20 mouse cellular contexts compared by ENCODE assay signal in genomic region chr15:85756611-85757010, GRCm38 (mm10). TPM values are rescaled to one million over a fixed set of nuclear protein-coding genes. Genes with fewer than 3 reads are reported as not detected.
DNase-seq lines count a peak whose midpoint lies in the region; ATAC-seq lines count a peak whose summit lies in the region.
"Had no signal": no experiment of that assay in that cellular context is flagged by ENCODE, and none has a peak within 500 bp of the region (broad histone marks: within the 10 kb centered on the region; RNA-seq: fewer than 3 reads in every experiment).

No protein-coding gene starts in this region.

- H3K9ac ChIP-seq in heart, embryonic 12.5 days, result no peak overlapping the region
- H3K9ac ChIP-seq in neural tube, embryonic 15.5 days (replicated peaks), result no peak overlapping the region
- H3K9ac ChIP-seq: forebrain, postnatal 0 days; hindbrain, embryonic 13.5 days; limb, embryonic 12.5 days; liver, embryonic 15.5 days; midbrain, embryonic 13.5 days; stomach, embryonic 15.5 days had no signal

- H3K27me3 ChIP-seq in heart, embryonic 12.5 days (replicated peaks), result no peaks in the 10 kb centered on the region
- no peaks in the 10 kb centered on the region for H3K27me3 ChIP-seq in neural tube, embryonic 15.5 days (replicated peaks)
- H3K27me3 ChIP-seq: hindbrain, embryonic 13.5 days; limb, embryonic 12.5 days; liver, embryonic 15.5 days; midbrain, embryonic 13.5 days; stomach, embryonic 15.5 days had no signal

- peaks cover 6% of the 10 kb centered on the region; the same call in 1 of the 2 replicates for H3K4me1 ChIP-seq in heart, embryonic 12.5 days (replicated peaks)
- no peaks in the 10 kb centered on the region for H3K4me1 ChIP-seq in neural tube, embryonic 15.5 days
- H3K4me1 ChIP-seq: hindbrain, embryonic 13.5 days; limb, embryonic 12.5 days; midbrain, embryonic 13.5 days; stomach, embryonic 15.5 days had no signal

- H3K4me3 ChIP-seq in heart, embryonic 12.5 days, result no peak overlapping the region
- H3K4me3 ChIP-seq in neural tube, embryonic 15.5 days (replicated peaks), result no peak overlapping the region
- H3K4me3 ChIP-seq: hindbrain, embryonic 13.5 days; limb, embryonic 12.5 days; liver, embryonic 15.5 days; midbrain, embryonic 13.5 days; stomach, embryonic 15.5 days had no signal

- no peak overlapping the region for H3K4me2 ChIP-seq in heart, embryonic 12.5 days
- H3K4me2 ChIP-seq in neural tube, embryonic 15.5 days, result no peak overlapping the region
- H3K4me2 ChIP-seq: hindbrain, embryonic 13.5 days; limb, embryonic 12.5 days; liver, embryonic 15.5 days; midbrain, embryonic 13.5 days; stomach, embryonic 15.5 days had no signal

- peaks cover 9% of the 10 kb centered on the region for H3K9me3 ChIP-seq in heart, embryonic 12.5 days (replicated peaks)
- 0 out of 2 replicates have a peak, but pooled peaks cover 7% of the 10 kb centered on the region for H3K9me3 ChIP-seq in neural tube, embryonic 15.5 days (replicated peaks)
- H3K9me3 ChIP-seq: stomach, embryonic 15.5 days had no signal

- 88% methylated on average over 7 of the region's 7 CpGs for WGBS in heart, embryonic 12.5 days
- 80% methylated on average over 7 of the region's 7 CpGs for WGBS in neural tube, embryonic 15.5 days

- ATAC-seq in heart, embryonic 12.5 days (ENCODE audit: insufficient number of reproducible peaks, low FRiP score), result no peak
- ATAC-seq in neural tube, embryonic 15.5 days (ENCODE audit: low FRiP score), result no peak
- ATAC-seq: forebrain, postnatal 0 days; midbrain, embryonic 13.5 days had no signal

- H3K27ac ChIP-seq in heart, embryonic 12.5 days (ENCODE audit: poor library complexity, severe bottlenecking), result no peak overlapping the region
- H3K27ac ChIP-seq in neural tube, embryonic 15.5 days (replicated peaks), result no peak overlapping the region
- H3K27ac ChIP-seq: hindbrain, embryonic 13.5 days; limb, embryonic 12.5 days; liver, embryonic 15.5 days; macrophage; midbrain, embryonic 13.5 days; stomach, embryonic 15.5 days had no signal

- H3K36me3 ChIP-seq in heart, embryonic 12.5 days, result no peaks in the 10 kb centered on the region
- H3K36me3 ChIP-seq in neural tube, embryonic 15.5 days, result no peaks in the 10 kb centered on the region
- H3K36me3 ChIP-seq: hindbrain, embryonic 13.5 days; limb, embryonic 12.5 days; midbrain, embryonic 13.5 days; stomach, embryonic 15.5 days had no signal

- intact Hi-C loops in gastrocnemius, postnatal 14 days (cut with DNase I; ENCODE audit: low total_unique reads), result no loop called here

- DNase-seq in heart, adult 11 months, result peak; percentile 95
- DNase-seq in lung, postnatal 14 days, result peak; percentile 19
- DNase-seq in lung, postnatal 36 days, result no peak
- peak; percentile 49 for DNase-seq in gastrocnemius, postnatal 14 days
- DNase-seq in heart, postnatal 4 days, result peak; percentile 66
- no peak for DNase-seq in retina, embryonic 14.5 days (ENCODE audit: low spot score)
- DNase-seq: B cell, adult 2 months; cerebellum, postnatal 36 days; forebrain, postnatal 0 days; kidney, adult 8-10 months; kidney, postnatal 4 days; thymus, postnatal 14 days had no signal

RNA-seq across cellular contexts. Expression of gene Ppara, which starts 21.8 kb away (rescaled TPM):
- 2.3 and 3.3 TPM in 2 replicates for polyA plus RNA-seq in heart, embryonic 12.5 days (2016; fragmentation: Nextera tagmentation; extraction: Ambion mirVana)
- total RNA-seq in gastrocnemius, postnatal 14 days (2021), result 10 to 100 TPM in 1 of 2 experiments, 1 to 10 TPM in 1; 6.3 to 16.3 TPM
- total RNA-seq in heart, postnatal 4 days (2021), result 10 to 100 TPM; 24.0 to 29.6 TPM
- polyA plus RNA-seq in neural tube, embryonic 15.5 days (2015; fragmentation: Nextera tagmentation; extraction: Ambion mirVana), result 1.5 and 2.0 TPM in 2 replicates
- polyA plus RNA-seq: macrophage had no signal

RNA-seq across cellular contexts. Expression of gene Cdpf1, which starts 54.9 kb away (rescaled TPM):
- polyA plus RNA-seq in heart, embryonic 12.5 days (2016; fragmentation: Nextera tagmentation; extraction: Ambion mirVana), result 34.4 and 35.7 TPM in 2 replicates
- total RNA-seq in gastrocnemius, postnatal 14 days (2021), result 10 to 100 TPM; 30.6 to 32.4 TPM
- 10 to 100 TPM; 37.9 to 45.1 TPM for total RNA-seq in heart, postnatal 4 days (2021)
- polyA plus RNA-seq in neural tube, embryonic 15.5 days (2015; fragmentation: Nextera tagmentation; extraction: Ambion mirVana), result 22.3 and 25.7 TPM in 2 replicates

Comparison
In these comparisons a context has a peak if more than half of its experiments do, and no peak if none do; other contexts are left out.
1. DNase-seq: peak in heart, adult 11 months (single experiment), lung, postnatal 14 days (single experiment), gastrocnemius, postnatal 14 days (single experiment) and heart, postnatal 4 days (single experiment); none in lung, postnatal 36 days (single experiment) and retina, embryonic 14.5 days (single experiment).